Mouse (Mus musculus) heart, postnatal 0 days (tissue): Measurements from ENCODE around the gene Tmem150b.

Source experiments
- CTCF ChIP-seq: IDR thresholded peaks from 2 replicates; pipeline ENCODE4 v1.5.1; 2016; ENCODE audit warnings: antibody characterized with exemption, control low read depth, low read depth
- EP300 ChIP-seq: IDR thresholded peaks from 2 replicates; pipeline ENCODE4 v1.6.1; 2016; ENCODE audit warnings: antibody characterized with exemption, low read depth

DNA sequence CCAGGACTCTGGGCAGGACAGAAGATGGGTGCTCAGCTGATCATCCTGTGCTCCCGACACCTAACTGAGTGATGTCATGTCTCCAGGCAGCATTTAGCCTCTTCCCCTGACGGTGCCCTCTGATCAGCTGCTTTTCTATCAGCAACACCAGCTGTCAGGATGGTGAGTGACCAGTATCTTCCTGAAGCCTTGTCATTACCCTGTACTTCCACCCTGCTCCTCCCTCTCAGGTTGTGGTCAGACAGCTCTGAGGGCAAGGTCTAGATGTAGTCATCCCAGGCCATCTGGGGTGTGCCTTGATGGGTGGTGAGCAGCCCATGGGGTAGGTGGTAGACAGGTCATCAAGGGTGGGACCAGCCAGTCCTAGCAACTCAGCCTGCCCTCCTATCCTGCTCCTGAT, 24.1 kb upstream of the Tmem150b start:
- TF ChIP-seq CTCF (no peak), EP300 (no peak)
